Mouse (Mus musculus): Measurements from ENCODE around the gene Tiam1.

DNA sequence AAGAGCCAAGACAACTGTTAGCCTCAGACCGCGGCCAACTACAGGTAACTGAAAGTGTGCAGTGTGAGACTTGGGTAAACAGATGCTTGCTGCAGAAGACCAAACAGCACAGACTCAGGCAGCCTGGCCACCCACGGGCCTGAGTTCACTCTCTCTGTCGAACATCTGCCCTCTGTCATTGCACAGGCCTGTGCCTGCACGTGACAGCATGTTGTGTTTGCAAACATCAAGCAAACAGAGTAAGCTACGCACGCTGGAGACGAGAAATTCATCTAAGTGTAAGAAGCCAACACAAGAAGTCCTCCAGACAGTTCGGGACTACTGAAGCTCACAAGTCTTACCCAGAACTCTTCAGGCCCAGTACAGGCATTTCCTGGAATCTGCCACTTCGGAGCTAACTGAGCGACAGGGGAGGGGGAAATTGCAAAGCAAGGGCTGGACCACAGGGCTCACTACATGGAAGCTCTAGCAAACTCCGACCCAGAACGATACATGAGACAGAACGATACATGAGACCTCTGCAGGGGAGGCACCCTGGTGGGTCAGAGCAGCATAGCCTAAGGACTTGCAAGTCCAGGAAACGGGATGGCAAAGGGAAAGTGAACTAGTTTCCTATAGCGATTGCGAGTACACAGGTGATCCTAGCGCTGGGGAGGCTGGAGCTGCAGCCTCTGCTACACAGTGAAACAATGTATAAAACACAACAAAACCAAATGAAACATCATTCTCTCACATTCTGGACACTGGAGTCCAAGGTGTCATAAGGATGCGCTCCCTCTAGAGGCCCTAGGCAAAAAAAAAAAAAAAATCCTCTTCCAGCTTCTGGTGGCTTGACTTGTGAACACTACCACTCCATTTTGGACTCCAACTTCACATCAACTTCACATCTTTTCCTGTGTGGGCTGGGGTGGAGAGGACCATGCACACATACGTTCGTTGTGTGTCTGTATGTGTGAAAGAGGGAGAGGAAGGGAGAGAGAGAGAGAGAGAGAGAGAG, 18.0 kb downstream of the Tiam1 start:
- TF ChIP-seq GATA1 (IDR thresholded peaks at IDR 0.05; ENCODE audit: borderline replicate concordance, low read length) (no peak), FLI1 (IDR thresholded peaks at IDR 0.05; ENCODE audit: low read length) (no peak)

Measured in megakaryocyte, embryonic 14.5 days (primary cell).